Mouse (Mus musculus): Measurements from ENCODE around the gene Shpk.

DNA sequence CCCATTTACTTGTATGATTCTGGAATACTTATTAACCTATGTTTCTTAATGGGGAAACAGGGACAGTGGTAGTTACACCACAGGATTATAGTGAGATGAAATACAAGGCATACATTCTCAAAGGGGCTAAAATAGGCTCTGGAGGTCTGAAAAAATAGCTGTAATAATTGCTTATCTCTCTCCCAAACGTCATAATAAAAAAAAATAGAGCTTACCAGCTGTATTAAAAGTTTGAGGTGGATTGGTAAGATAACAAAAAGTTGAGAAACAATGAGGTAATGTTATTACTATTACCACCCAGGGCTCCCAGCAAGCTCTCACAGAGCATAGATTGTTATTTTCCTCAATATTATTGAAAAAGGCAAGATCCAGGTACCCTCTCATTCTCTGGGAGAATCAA lies 1.1 kb upstream of the Shpk start:
- TF ChIP-seq POLR2A (IDR thresholded peaks at IDR 0.05; ENCODE audit: borderline replicate concordance, extremely low read depth, insufficient read depth, insufficient read length, poor library complexity, severe bottlenecking) (no peak), CTCF (IDR thresholded peaks at IDR 0.05; ENCODE audit: borderline replicate concordance, extremely low read depth, insufficient read depth, insufficient read length) (no peak)
